Mouse (Mus musculus): ENCODE measurements at regions not wholly inside any gene's neighbourhood (a gene's known extent, or its start where the extent isn't known, plus 50 kb on each side); places are given as distances from the start of the nearest gene placed in this dataset.

GRCm38 (mm10) chr4:152975012-152975675, 497.5 kb upstream of the Kcnab2 start:
- TF ChIP-seq POLR2A (IDR thresholded peaks at IDR 0.05; ENCODE audit: borderline replicate concordance, low read depth, low read length): no peak
- Histone ChIP-seq H3K27ac (ENCODE audit: insufficient read depth, low read depth, low read length) (no peak overlapping the region), H3K4me3 (ENCODE audit: insufficient read depth, low read length) (no peak overlapping the region), H3K4me1 (ENCODE audit: control insufficient read depth, insufficient read depth, low read length) (no peaks in the 10 kb centered on the region)

GRCm38 (mm10) chr4:152963001-152963400, 485.3 kb upstream of the Kcnab2 start:
- no peak overlapping the region for H3K4me3 ChIP-seq (ENCODE audit: insufficient read depth, low read length)
- no peaks in the 10 kb centered on the region for H3K4me1 ChIP-seq (ENCODE audit: control insufficient read depth, insufficient read depth, low read length)
- TF ChIP-seq CTCF (IDR thresholded peaks at IDR 0.05; ENCODE audit: low read depth, low read length): no peak
- no peak for TF ChIP-seq POLR2A (IDR thresholded peaks at IDR 0.05; ENCODE audit: borderline replicate concordance, low read depth, low read length)
- H3K27ac ChIP-seq (ENCODE audit: insufficient read depth, low read depth, low read length): no peak overlapping the region

GRCm38 (mm10) chr4:152962165-152962564, 484.5 kb upstream of the Kcnab2 start:
- no peak for TF ChIP-seq CTCF (IDR thresholded peaks at IDR 0.05; ENCODE audit: low read depth, low read length)
- TF ChIP-seq POLR2A (IDR thresholded peaks at IDR 0.05; ENCODE audit: borderline replicate concordance, low read depth, low read length): no peak
- Histone ChIP-seq H3K4me3 (ENCODE audit: insufficient read depth, low read length) (no peak overlapping the region), H3K4me1 (ENCODE audit: control insufficient read depth, insufficient read depth, low read length) (no peaks in the 10 kb centered on the region), H3K27ac (ENCODE audit: insufficient read depth, low read depth, low read length) (no peak overlapping the region)

GRCm38 (mm10) chr4:152961677-152962076, 484.0 kb upstream of the Kcnab2 start:
- H3K27ac ChIP-seq (ENCODE audit: insufficient read depth, low read depth, low read length): no peak overlapping the region

GRCm38 (mm10) chr4:152959627-152960230, 482.1 kb upstream of the Kcnab2 start:
- no peak for TF ChIP-seq CTCF (IDR thresholded peaks at IDR 0.05; ENCODE audit: low read depth, low read length)
- Histone ChIP-seq H3K4me3 (ENCODE audit: insufficient read depth, low read length) (no peak overlapping the region), H3K4me1 (ENCODE audit: control insufficient read depth, insufficient read depth, low read length) (no peaks in the 10 kb centered on the region), H3K27ac (ENCODE audit: insufficient read depth, low read depth, low read length) (no peak overlapping the region)

More at GRCm38 (mm10) chr4:152961677-152962076, 484.0 kb upstream of the Kcnab2 start:
- H3K4me1 ChIP-seq (ENCODE audit: control insufficient read depth, insufficient read depth, low read length): no peaks in the 10 kb centered on the region
- H3K4me3 ChIP-seq (ENCODE audit: insufficient read depth, low read length): no peak overlapping the region
- TF ChIP-seq POLR2A (IDR thresholded peaks at IDR 0.05; ENCODE audit: borderline replicate concordance, low read depth, low read length) (no peak), CTCF (IDR thresholded peaks at IDR 0.05; ENCODE audit: low read depth, low read length) (no peak)

GRCm38 (mm10) chr4:152953237-152953974, 475.7 kb upstream of the Kcnab2 start:
- no peak for TF ChIP-seq POLR2A (IDR thresholded peaks at IDR 0.05; ENCODE audit: borderline replicate concordance, low read depth, low read length)
- TF ChIP-seq CTCF (IDR thresholded peaks at IDR 0.05; ENCODE audit: low read depth, low read length): no peak

GRCm38 (mm10) chr4:152948956-152949355, 471.3 kb upstream of the Kcnab2 start:
- Histone ChIP-seq H3K27ac (ENCODE audit: insufficient read depth, low read depth, low read length) (no peak overlapping the region), H3K4me3 (ENCODE audit: insufficient read depth, low read length) (no peak overlapping the region), H3K4me1 (ENCODE audit: control insufficient read depth, insufficient read depth, low read length) (no peaks in the 10 kb centered on the region)
- TF ChIP-seq POLR2A (IDR thresholded peaks at IDR 0.05; ENCODE audit: borderline replicate concordance, low read depth, low read length): no peak
- no peak for TF ChIP-seq CTCF (IDR thresholded peaks at IDR 0.05; ENCODE audit: low read depth, low read length)

More at GRCm38 (mm10) chr4:152953237-152953974, 475.7 kb upstream of the Kcnab2 start:
- Histone ChIP-seq H3K4me1 (ENCODE audit: control insufficient read depth, insufficient read depth, low read length) (no peaks in the 10 kb centered on the region), H3K27ac (ENCODE audit: insufficient read depth, low read depth, low read length) (no peak overlapping the region), H3K4me3 (ENCODE audit: insufficient read depth, low read length) (no peak overlapping the region)

GRCm38 (mm10) chr4:152941159-152941558, 463.5 kb upstream of the Kcnab2 start:
- H3K4me3 ChIP-seq (ENCODE audit: insufficient read depth, low read length): no peak overlapping the region
- no peak overlapping the region for H3K27ac ChIP-seq (ENCODE audit: insufficient read depth, low read depth, low read length)
- TF ChIP-seq POLR2A (IDR thresholded peaks at IDR 0.05; ENCODE audit: borderline replicate concordance, low read depth, low read length): no peak
- no peak for TF ChIP-seq CTCF (IDR thresholded peaks at IDR 0.05; ENCODE audit: low read depth, low read length)
- no peaks in the 10 kb centered on the region for H3K4me1 ChIP-seq (ENCODE audit: control insufficient read depth, insufficient read depth, low read length)

GRCm38 (mm10) chr4:152936614-152937013, 458.9 kb upstream of the Kcnab2 start:
- H3K4me3 ChIP-seq (ENCODE audit: insufficient read depth, low read length): no peak overlapping the region
- no peak overlapping the region for H3K27ac ChIP-seq (ENCODE audit: insufficient read depth, low read depth, low read length)
- TF ChIP-seq CTCF (IDR thresholded peaks at IDR 0.05; ENCODE audit: low read depth, low read length) (no peak), POLR2A (IDR thresholded peaks at IDR 0.05; ENCODE audit: borderline replicate concordance, low read depth, low read length) (no peak)
- H3K4me1 ChIP-seq (ENCODE audit: control insufficient read depth, insufficient read depth, low read length): no peaks in the 10 kb centered on the region

GRCm38 (mm10) chr4:152935484-152935883, 457.8 kb upstream of the Kcnab2 start:
- no peak overlapping the region for H3K27ac ChIP-seq (ENCODE audit: insufficient read depth, low read depth, low read length)
- no peak for TF ChIP-seq CTCF (IDR thresholded peaks at IDR 0.05; ENCODE audit: low read depth, low read length)
- TF ChIP-seq POLR2A (IDR thresholded peaks at IDR 0.05; ENCODE audit: borderline replicate concordance, low read depth, low read length): no peak

More at GRCm38 (mm10) chr4:152935484-152935883, 457.8 kb upstream of the Kcnab2 start:
- no peaks in the 10 kb centered on the region for H3K4me1 ChIP-seq (ENCODE audit: control insufficient read depth, insufficient read depth, low read length)
- H3K4me3 ChIP-seq (ENCODE audit: insufficient read depth, low read length): no peak overlapping the region
